Mouse (Mus musculus) liver, embryonic 11.5 days (tissue): ENCODE data around the gene Gm43951. TPM values are rescaled to one million over a fixed set of nuclear protein-coding genes. Genes with fewer than 3 reads are reported as not detected.

Experiments used
- ATAC-seq: fragments of 200-750 bp; cut with Nextera tagmentation; replicated peaks from 2 replicates; pipeline ENCODE4 v1.8.0; 2017; ENCODE audit warnings: moderate number of reproducible peaks, mild to moderate bottlenecking, moderate TSS enrichment, moderate library complexity; ENCODE audit not compliant: low FRiP score
- DNase-seq: peaks from one replicate; pipeline ENCODE4 v3.0.0-alpha.2; 2017; ENCODE audit warnings: low spot score
- H3K27ac ChIP-seq: fragments of 300-500 bp; sonication (generic); 2 replicates; pipeline ENCODE4 v1.5.1; 2014; ENCODE audit warnings: mild to moderate bottlenecking, low read depth, low read length, control low read depth
- H3K27me3 ChIP-seq: fragments of 300-500 bp; sonication (generic); replicated peaks from 2 replicates; pipeline ENCODE4 v1.6.1; 2014; ENCODE audit warnings: low read length, mixed read lengths; ENCODE audit not compliant: control insufficient read depth, insufficient read depth
- H3K36me3 ChIP-seq: fragments of 300-500 bp; sonication (generic); 2 replicates; pipeline ENCODE4 v1.6.1; 2014; ENCODE audit warnings: mild to moderate bottlenecking, low read length, moderate library complexity, mixed read lengths; ENCODE audit not compliant: control insufficient read depth, insufficient read depth
- H3K4me1 ChIP-seq: fragments of 300-500 bp; sonication (generic); replicated peaks from 2 replicates; pipeline ENCODE4 v1.6.1; 2014; ENCODE audit warnings: low read length, mixed read lengths; ENCODE audit not compliant: control insufficient read depth, insufficient read depth
- H3K4me2 ChIP-seq: fragments of 300-500 bp; sonication (generic); 2 replicates; pipeline ENCODE4 v1.6.1; 2014; ENCODE audit warnings: mild to moderate bottlenecking, control low read depth, moderate library complexity
- H3K4me3 ChIP-seq: fragments of 300-500 bp; sonication (generic); 2 replicates; pipeline ENCODE4 v1.5.1; 2014; ENCODE audit warnings: low read depth, low read length, control low read depth
- H3K9ac ChIP-seq: fragments of 300-500 bp; sonication (generic); 2 replicates; pipeline ENCODE4 v1.6.1; 2014; ENCODE audit warnings: low read depth, low read length, control low read depth
- H3K9me3 ChIP-seq: fragments of 300-500 bp; sonication (generic); 2 replicates; pipeline ENCODE4 v1.6.1; 2016; ENCODE audit warnings: low read length, inconsistent platforms, mixed read lengths; ENCODE audit not compliant: control insufficient read depth
- WGBS: fragments of 180-500 bp; shearing (Covaris S2); extraction: QIAGEN DNeasy Blood & Tissue Kit; methylation state at CpG from one replicate; pipeline ENCODE4 v1.1.7; 2014; 5-methylcytosine and 5-hydroxymethylcytosine counted together
- polyA plus RNA-seq: library from polyadenylated mRNA; unstranded; fragments of >200 nt; fragmentation: Nextera tagmentation; extraction: Ambion mirVana; gene quantifications from 2 replicates; pipeline ENCODE4 v1.2.1, GENCODE M21; 2014

The Gm43951 gene
- polyA plus RNA-seq, 1 experiment from 2014 or later, result not detected

- DNase-seq (no peak), ATAC-seq (no peak)
- Histone ChIP-seq H3K4me1 (no peaks in the 10 kb centered on the region), H3K9ac (no peak overlapping the region), H3K27me3 (no peaks in the 10 kb centered on the region; the same call in 1 of the 2 replicates), H3K4me2 (no peak overlapping the region), H3K27ac (no peak overlapping the region), H3K36me3 (no peaks in the 10 kb centered on the region), H3K9me3 (no peaks in the 10 kb centered on the region), H3K4me3 (no peak overlapping the region)
- WGBS, result 80% methylated on average over 4 of the region's 4 CpGs
Measured at GRCm38 (mm10) chr11:72228513-72228912, 21.9 kb upstream of the Gm43951 start.

- ATAC-seq, result no peak
- Histone ChIP-seq H3K27me3 (no peaks in the 10 kb centered on the region; the same call in 1 of the 2 replicates), H3K4me3 (no peak overlapping the region), H3K9me3 (no peaks in the 10 kb centered on the region), H3K27ac (no peak overlapping the region), H3K4me2 (no peak overlapping the region), H3K36me3 (no peaks in the 10 kb centered on the region), H3K4me1 (no peaks in the 10 kb centered on the region), H3K9ac (no peak overlapping the region)
- DNase-seq, result no peak
- 72% methylated on average over 6 of the region's 6 CpGs for WGBS
Measured at GRCm38 (mm10) chr11:72226901-72227300, 20.3 kb upstream of the Gm43951 start.

GRCm38 (mm10) chr11:72226020-72226791, 19.6 kb upstream of the Gm43951 start:
- H3K9ac ChIP-seq, result no peak overlapping the region
- no peaks in the 10 kb centered on the region for H3K36me3 ChIP-seq
- ATAC-seq (no peak), DNase-seq (no peak)
- H3K4me3 ChIP-seq, result no peak overlapping the region
- 85% methylated on average over 10 of the region's 10 CpGs for WGBS
- no peak overlapping the region for H3K4me2 ChIP-seq
- H3K27me3 ChIP-seq, result no peaks in the 10 kb centered on the region; the same call in 1 of the 2 replicates
- H3K27ac ChIP-seq, result no peak overlapping the region
- no peaks in the 10 kb centered on the region for H3K4me1 ChIP-seq
- H3K9me3 ChIP-seq, result no peaks in the 10 kb centered on the region

GRCm38 (mm10) chr11:72224865-72225264, 18.2 kb upstream of the Gm43951 start:
- no peaks in the 10 kb centered on the region for H3K9me3 ChIP-seq
- 19% methylated on average over 5 of the region's 5 CpGs for WGBS
- H3K36me3 ChIP-seq, result no peaks in the 10 kb centered on the region
- no peak overlapping the region for H3K9ac ChIP-seq
- H3K4me1 ChIP-seq, result no peaks in the 10 kb centered on the region
- H3K27ac ChIP-seq, result no peak overlapping the region
- H3K27me3 ChIP-seq, result no peaks in the 10 kb centered on the region; the same call in 1 of the 2 replicates
- H3K4me3 ChIP-seq, result no peak overlapping the region
- no peak for ATAC-seq
- peak; percentile 48 for DNase-seq
- H3K4me2 ChIP-seq, result no peak overlapping the region

GRCm38 (mm10) chr11:72223414-72223813, 16.8 kb upstream of the Gm43951 start:
- Histone ChIP-seq H3K4me2 (no peak overlapping the region), H3K9ac (no peak overlapping the region), H3K9me3 (no peaks in the 10 kb centered on the region), H3K4me3 (no peak overlapping the region), H3K36me3 (no peaks in the 10 kb centered on the region), H3K27me3 (no peaks in the 10 kb centered on the region; the same call in 1 of the 2 replicates), H3K4me1 (no peaks in the 10 kb centered on the region), H3K27ac (no peak overlapping the region)
- DNase-seq (no peak), ATAC-seq (no peak)
- 76% methylated on average over 4 of the region's 4 CpGs for WGBS

- Histone ChIP-seq H3K9me3 (no peaks in the 10 kb centered on the region), H3K36me3 (no peaks in the 10 kb centered on the region), H3K27me3 (no peaks in the 10 kb centered on the region), H3K27ac (no peak overlapping the region), H3K4me3 (no peak overlapping the region), H3K4me2 (no peak overlapping the region), H3K4me1 (no peaks in the 10 kb centered on the region), H3K9ac (no peak overlapping the region)
- WGBS, result 15% methylated on average over 6 of the region's 6 CpGs
- DNase-seq (peak; percentile 50), ATAC-seq (0 out of 2 replicates have a peak, but pooled peaks have one; percentile 39)
Measured at GRCm38 (mm10) chr11:72221278-72221677, 14.6 kb upstream of the Gm43951 start.

GRCm38 (mm10) chr11:72217116-72217515, 10.5 kb upstream of the Gm43951 start:
- Histone ChIP-seq H3K9ac (no peak overlapping the region), H3K27ac (no peak overlapping the region), H3K36me3 (no peaks in the 10 kb centered on the region), H3K9me3 (no peaks in the 10 kb centered on the region), H3K4me2 (no peak overlapping the region), H3K4me1 (0 out of 2 replicates have a peak, but pooled peaks cover 4% of the 10 kb centered on the region), H3K27me3 (no peaks in the 10 kb centered on the region), H3K4me3 (no peak overlapping the region)
- no peak for DNase-seq
- no peak for ATAC-seq
- WGBS, result 80% methylated on average over 5 of the region's 5 CpGs

- Histone ChIP-seq H3K4me1 (0 out of 2 replicates have a peak, but pooled peaks cover 4% of the 10 kb centered on the region), H3K36me3 (no peaks in the 10 kb centered on the region; the same call in 1 of the 2 replicates), H3K4me3 (peak within 1 kb of the TSS; percentile 72), H3K9me3 (no peaks in the 10 kb centered on the region), H3K27ac (no peak within 1 kb of the TSS), H3K4me2 (peak within 1 kb of the TSS; percentile 89), H3K9ac (peak within 1 kb of the TSS; percentile 77), H3K27me3 (no peaks in the 10 kb centered on the region)
- ATAC-seq, result peak; percentile 71
- WGBS, result 4% methylated on average over 29 of the region's 29 CpGs
- DNase-seq, result no peak
Measured at GRCm38 (mm10) chr11:72215410-72215797, 8.8 kb upstream of the Gm43951 start, which contains the start of gene Med31. Med31 (minus strand) TSS chr11:72215592.
